Mouse (Mus musculus) G1E (cell line): ENCODE results near the gene Tmub1. TPM values are rescaled to one million over a fixed set of nuclear protein-coding genes. Genes with fewer than 3 reads are reported as not detected.

Experiments used
- ATAC-seq: 2 replicates; pipeline ENCODE4 v1.8.0; 2016; ENCODE audit warnings: mild to moderate bottlenecking; ENCODE audit not compliant: insufficient number of reproducible peaks, poor library complexity, low FRiP score, severe bottlenecking; ENCODE audit errors: extremely low read depth
- DNase-seq: peaks from one replicate; pipeline ENCODE4 v3.0.0; 2012; ENCODE audit warnings: low spot score
- H3K27me3 ChIP-seq: 2 replicates; pipeline ENCODE4 v1.6.1; 2012; ENCODE audit warnings: mild to moderate bottlenecking, low read length, inconsistent platforms; ENCODE audit not compliant: insufficient read depth
- H3K36me3 ChIP-seq: replicated peaks from 2 replicates; pipeline ENCODE3; 2012; ENCODE audit warnings: mild to moderate bottlenecking, inconsistent platforms
- H3K4me1 ChIP-seq: 2 replicates; pipeline ENCODE4 v1.6.1; 2012; ENCODE audit warnings: low read depth, low read length, inconsistent platforms, mixed read lengths; ENCODE audit not compliant: insufficient read depth
- H3K4me3 ChIP-seq: 2 replicates; pipeline ENCODE4 v1.5.1; 2012; ENCODE audit warnings: low read depth, mild to moderate bottlenecking, inconsistent platforms, low read length, moderate library complexity, mixed read lengths
- H3K9me3 ChIP-seq: replicated peaks from 2 replicates; pipeline ENCODE4 v1.6.1; 2012; ENCODE audit warnings: inconsistent platforms
- CTCF ChIP-seq: IDR thresholded peaks from 2 replicates; pipeline ENCODE4 v1.5.1; 2012; ENCODE audit warnings: low read depth, low read length, inconsistent platforms, mixed read lengths
- GATA1 ChIP-seq: IDR thresholded peaks from 2 replicates; pipeline ENCODE4 v1.6.1; 2012; ENCODE audit warnings: borderline replicate concordance, low read length, inconsistent platforms, mixed read lengths
- GATA2 ChIP-seq: IDR thresholded peaks from 2 replicates; pipeline ENCODE4 v1.6.1; 2012; ENCODE audit warnings: low read depth, low read length, inconsistent platforms, borderline replicate concordance
- POLR2AphosphoS5 ChIP-seq: IDR thresholded peaks from 2 replicates; pipeline ENCODE4 v1.6.1; 2012; ENCODE audit warnings: low read depth, low read length, inconsistent platforms; ENCODE audit not compliant: insufficient replicate concordance
- TAL1 ChIP-seq: conservative IDR thresholded peaks from 2 replicates; pipeline ENCODE4 v1.6.1; 2012; ENCODE audit warnings: low read depth, low read length, inconsistent platforms, mixed read lengths
- polyA plus RNA-seq: library from polyadenylated mRNA; stranded (reverse); fragments of >175 nt; gene quantifications from 2 replicates; pipeline ENCODE4 v1.2.3, GENCODE M21; 2012
- total RNA-seq, 2 experiments: library from RNA; stranded (forward) in 1 of 2; stranded (reverse) in 1 of 2; fragments of 200-1000 nt in 1 of 2; fragments of >200 nt in 1 of 2; fragmentation: Nextera tagmentation in 1 of 2; gene quantifications; 2 replicates each; pipeline ENCODE4 v1.2.3; 2014 to 2017

Tmub1 gene
- total and polyA plus RNA-seq, 3 experiments: 11.1 to 38.1 (median 13.3) TPM

- no peak for DNase-seq
- H3K36me3 ChIP-seq: peaks cover 63% of the 10 kb centered on the region
These were observed 8.0 kb upstream of the Tmub1 start for GRCm38 (mm10) chr5:24455613-24456012.

GRCm38 (mm10) chr5:24455076-24455475 is 7.4 kb upstream of the Tmub1 start:
- DNase-seq (no peak), ATAC-seq (no peak)
- Histone ChIP-seq H3K9me3 (no peaks in the 10 kb centered on the region), H3K36me3 (peaks cover 58% of the 10 kb centered on the region), H3K4me1 (peaks cover 57% of the 10 kb centered on the region), H3K4me3 (no peak overlapping the region), H3K27me3 (no peaks in the 10 kb centered on the region)
- no peak for TF ChIP-seq TAL1
- no peak for TF ChIP-seq POLR2AphosphoS5
- no peak for TF ChIP-seq GATA1
- TF ChIP-seq CTCF: no peak
- TF ChIP-seq GATA2: no peak

More at GRCm38 (mm10) chr5:24455613-24456012, 8.0 kb upstream of the Tmub1 start:
- Histone ChIP-seq H3K4me3 (no peak overlapping the region), H3K27me3 (no peaks in the 10 kb centered on the region), H3K4me1 (peaks cover 55% of the 10 kb centered on the region), H3K9me3 (no peaks in the 10 kb centered on the region)
- TF ChIP-seq GATA2 (no peak), CTCF (no peak), TAL1 (no peak), POLR2AphosphoS5 (no peak), GATA1 (no peak)
- ATAC-seq: no peak

- ATAC-seq (no peak), DNase-seq (no peak)
- H3K4me3 ChIP-seq: no peak overlapping the region; the same call in 1 of the 2 replicates
- no peak for TF ChIP-seq GATA2
- no peak for TF ChIP-seq TAL1
- no peak for TF ChIP-seq CTCF
- TF ChIP-seq GATA1: no peak
- TF ChIP-seq POLR2AphosphoS5: no peak
- H3K27me3 ChIP-seq: no peaks in the 10 kb centered on the region
- peaks cover 52% of the 10 kb centered on the region for H3K36me3 ChIP-seq
- H3K9me3 ChIP-seq: no peaks in the 10 kb centered on the region
- H3K4me1 ChIP-seq: peaks cover 54% of the 10 kb centered on the region
These were observed 6.3 kb upstream of the Tmub1 start for GRCm38 (mm10) chr5:24453985-24454303.

GRCm38 (mm10) chr5:24453283-24453984 is 5.8 kb upstream of the Tmub1 start:
- TF ChIP-seq POLR2AphosphoS5 (no peak), CTCF (no peak), GATA1 (no peak), TAL1 (no peak), GATA2 (no peak)
- H3K4me3 ChIP-seq: peak overlapping the region; percentile 88
- peaks cover 54% of the 10 kb centered on the region for H3K4me1 ChIP-seq
- no peak for DNase-seq
- ATAC-seq: no peak
- peaks cover 49% of the 10 kb centered on the region for H3K36me3 ChIP-seq
- H3K9me3 ChIP-seq: no peaks in the 10 kb centered on the region
- no peaks in the 10 kb centered on the region for H3K27me3 ChIP-seq

- ATAC-seq: peak; percentile 12; the same call in 1 of the 2 replicates
- Histone ChIP-seq H3K4me3 (peak overlapping the region; percentile 88), H3K27me3 (no peaks in the 10 kb centered on the region), H3K9me3 (no peaks in the 10 kb centered on the region), H3K4me1 (peaks cover 59% of the 10 kb centered on the region), H3K36me3 (peaks cover 44% of the 10 kb centered on the region)
- peak; percentile 73 for DNase-seq
- TF ChIP-seq TAL1 (no peak), CTCF (no peak), GATA1 (no peak), POLR2AphosphoS5 (no peak), GATA2 (no peak)
These were observed 5.1 kb upstream of the Tmub1 start for GRCm38 (mm10) chr5:24452691-24453233.

GRCm38 (mm10) chr5:24452030-24452690 is 4.5 kb upstream of the Tmub1 start, which contains the start of gene Agap3:
Agap3 (plus strand) TSS chr5:24452177.
- no peaks in the 10 kb centered on the region for H3K9me3 ChIP-seq
- no peak for ATAC-seq
- H3K27me3 ChIP-seq: no peaks in the 10 kb centered on the region
- no peak for TF ChIP-seq GATA2
- TF ChIP-seq TAL1: no peak
- TF ChIP-seq CTCF: no peak
- no peak for TF ChIP-seq POLR2AphosphoS5
- TF ChIP-seq GATA1: no peak
- peaks cover 61% of the 10 kb centered on the region for H3K4me1 ChIP-seq
- peak; percentile 66 for DNase-seq
- peak within 1 kb of the TSS; percentile 88 for H3K4me3 ChIP-seq
- peaks cover 38% of the 10 kb centered on the region for H3K36me3 ChIP-seq
